Mouse (Mus musculus) adrenal gland, postnatal 36 days (tissue): ENCODE data around the gene Synj1. TPM values are rescaled to one million over a fixed set of nuclear protein-coding genes. Genes with fewer than 3 reads are reported as not detected.

Source experiments
- DNase-seq, 2 experiments: peaks; one replicate each; pipeline ENCODE4 v3.0.0; 2021; ENCODE audit warnings: mixed read lengths in 1 of 2
- long read RNA-seq, 2 experiments: library from polyadenylated mRNA; stranded (forward); transcript quantifications; one replicate each; pipeline ENCODE4 v2.0.0; 2021; ENCODE audit warnings: borderline sequencing depth in 2 of 2
- total RNA-seq, 2 experiments: library from RNA; stranded (reverse); gene quantifications; 2 replicates each; pipeline ENCODE4 v1.2.3; 2021

The Synj1 gene
- total RNA-seq, result 10 to 100 TPM; 43.0 to 61.4 TPM
- long read RNA-seq, experiment 1, partial matches to known transcripts, result 1 of 2 reads
- long read RNA-seq, experiment 1, other reads (novel, unspliced or antisense), result 1 of 2 reads
- long read RNA-seq, experiment 2, partial matches to known transcripts, result 0 of 1 reads
- long read RNA-seq, experiment 2, other reads (novel, unspliced or antisense), result 1 of 1 reads

- DNase-seq, result peak; percentile 95
Measured at GRCm38 (mm10) chr16:91011021-91011683, at the start of gene Synj1. Gene Synj1 (minus strand): TSS chr16:91011308.

- no peak for DNase-seq
Measured at GRCm38 (mm10) chr16:91057741-91058140, 46.6 kb upstream of the Synj1 start.

GRCm38 (mm10) chr16:91057261-91057660, 46.2 kb upstream of the Synj1 start:
- no peak for DNase-seq

DNA sequence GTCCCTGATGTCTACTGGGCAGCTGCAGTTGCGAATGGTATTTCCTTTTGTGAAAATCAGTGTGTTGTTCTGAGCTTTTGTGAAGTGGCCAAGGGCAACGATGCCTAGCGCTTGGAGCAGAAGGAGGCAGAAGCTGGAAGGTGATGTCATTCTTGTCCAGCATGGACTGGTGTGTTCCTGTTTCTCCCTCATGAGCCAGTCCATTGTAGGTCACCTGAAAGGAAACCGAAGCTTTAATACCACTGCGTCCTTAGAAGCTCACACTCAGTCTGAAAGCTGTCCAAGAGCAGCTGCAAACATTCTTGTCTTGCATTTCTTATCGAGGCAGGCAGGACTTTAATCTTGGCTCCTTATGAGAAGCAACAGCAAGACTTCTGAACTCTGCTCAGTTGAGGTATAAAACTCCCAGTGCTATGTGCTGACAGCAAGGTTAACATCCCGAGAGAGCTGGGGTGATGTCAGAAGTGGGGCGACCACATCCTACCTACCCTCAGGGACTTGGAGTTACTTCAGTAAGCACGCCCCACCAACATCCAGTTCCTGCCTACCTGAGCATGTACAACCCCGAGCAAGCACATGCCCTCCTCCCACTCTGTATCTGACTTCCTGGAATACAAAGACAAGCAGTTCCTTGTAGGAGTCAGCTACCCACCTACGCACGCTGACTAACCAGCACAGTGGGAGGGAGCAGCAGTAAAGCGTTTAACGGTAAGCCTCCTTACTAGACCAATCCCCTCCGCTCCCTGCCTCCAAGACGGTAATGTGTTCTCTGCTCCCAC, 45.1 kb upstream of the Synj1 start:
- DNase-seq, result no peak

GRCm38 (mm10) chr16:91055150-91055549, 44.0 kb upstream of the Synj1 start:
- DNase-seq, result no peak

GRCm38 (mm10) chr16:91053599-91053998, 42.5 kb upstream of the Synj1 start:
- DNase-seq, result no peak

DNA sequence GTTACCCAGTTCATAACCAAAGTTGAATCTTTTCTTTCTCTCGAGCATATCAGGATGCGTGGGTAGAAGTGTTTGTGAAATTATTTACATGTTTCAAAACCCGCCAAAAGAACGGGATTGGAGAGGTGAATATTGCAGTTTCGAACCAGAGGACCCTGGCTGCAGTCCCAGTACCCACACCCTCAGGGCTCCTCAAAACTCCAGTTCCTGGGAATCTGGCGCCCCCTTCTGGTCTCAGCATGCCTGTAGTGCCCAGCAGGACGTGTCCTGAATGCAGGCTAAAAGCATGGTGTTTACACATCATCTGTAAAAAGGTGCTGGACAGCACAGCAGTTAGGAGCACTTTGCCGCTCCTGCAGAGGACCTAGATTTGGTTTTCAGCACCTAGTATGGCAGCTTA, 34.4 kb upstream of the Synj1 start:
- peak; percentile 37 to 68 for DNase-seq

- peak; percentile 99 for DNase-seq
Measured at GRCm38 (mm10) chr16:91044270-91045182, 33.4 kb upstream of the Synj1 start, which contains the start of gene Paxbp1. Gene Paxbp1 (minus strand): TSS chr16:91044543.

GRCm38 (mm10) chr16:91043461-91044248, 32.5 kb upstream of the Synj1 start:
- DNase-seq, result peak; percentile 51 to 71

- peak; percentile 12 to 27 for DNase-seq
Measured at GRCm38 (mm10) chr16:91042640-91043039, 31.5 kb upstream of the Synj1 start.

DNA sequence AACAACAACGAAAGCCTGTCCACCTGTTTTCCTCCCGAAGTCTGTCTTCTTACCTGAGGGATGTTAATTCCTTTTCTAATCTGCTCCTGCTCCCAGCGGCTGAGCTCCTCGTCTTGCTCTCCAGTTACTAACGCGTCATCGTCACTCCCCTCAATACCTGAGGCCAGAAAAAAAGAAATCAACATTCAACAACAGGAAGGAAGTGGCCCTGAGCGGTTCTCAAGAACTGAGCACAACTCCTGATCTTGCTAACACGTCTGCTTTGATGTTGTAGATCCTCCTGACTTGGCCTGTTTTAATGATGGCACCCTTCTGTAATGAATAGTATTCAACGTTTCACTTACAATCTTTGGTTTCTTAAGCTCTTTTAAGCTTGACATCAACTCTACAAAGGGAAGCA, 24.8 kb upstream of the Synj1 start:
- no peak for DNase-seq

- no peak for DNase-seq
Measured at GRCm38 (mm10) chr16:91030751-91031150, 19.6 kb upstream of the Synj1 start.

- DNase-seq, result no peak
Measured at GRCm38 (mm10) chr16:91029901-91030300, 18.8 kb upstream of the Synj1 start.

DNA sequence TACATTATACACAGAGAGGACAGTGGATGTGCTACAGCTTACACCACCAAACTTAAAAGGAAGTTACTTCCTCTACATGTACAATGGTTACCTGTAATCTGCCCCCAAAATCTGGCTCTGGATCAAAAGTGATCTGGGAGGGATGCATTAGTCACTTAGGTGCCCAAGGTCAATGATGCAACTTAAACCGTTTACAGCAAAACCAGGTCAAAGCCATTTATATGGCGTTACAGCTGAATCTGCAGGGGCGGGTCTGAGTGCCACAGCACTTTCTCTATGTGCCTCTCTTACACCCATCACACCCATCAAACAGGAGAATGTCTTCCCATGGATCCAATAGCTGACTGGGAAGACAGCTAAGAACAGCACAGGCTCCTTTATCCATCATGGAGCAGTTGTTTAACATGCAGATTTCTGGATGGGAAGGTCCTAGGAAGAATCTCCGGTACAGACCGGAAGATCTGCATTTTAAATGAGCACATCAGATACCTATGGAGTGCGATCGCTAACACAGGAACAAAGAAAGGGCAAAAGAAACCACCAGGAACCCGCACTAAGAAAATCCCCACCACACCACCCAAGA, 18.1 kb upstream of the Synj1 start:
- no peak for DNase-seq

- DNase-seq, result no peak
Measured at GRCm38 (mm10) chr16:91026290-91026689, 15.2 kb upstream of the Synj1 start.

DNA sequence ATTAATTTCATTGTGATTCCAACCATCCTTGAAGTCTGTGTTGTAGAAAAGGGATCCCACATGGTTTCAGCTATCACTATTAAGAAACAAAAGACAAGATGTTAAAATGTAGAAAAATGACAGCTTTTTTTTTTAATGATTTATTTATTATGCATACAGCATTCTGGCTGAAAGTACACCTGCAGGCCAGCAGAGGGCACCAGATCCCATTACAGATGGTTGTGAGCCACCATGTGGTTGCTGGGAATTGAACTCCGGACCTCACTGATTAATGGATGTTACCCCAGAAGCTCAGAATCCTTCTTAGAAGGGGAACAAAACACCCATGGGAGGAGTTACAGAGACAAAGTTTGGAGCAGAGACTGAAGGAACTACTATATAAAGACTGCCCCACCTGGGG, 12.3 kb upstream of the Synj1 start:
- DNase-seq, result peak in 1 of 2 experiments; percentile 42

DNA sequence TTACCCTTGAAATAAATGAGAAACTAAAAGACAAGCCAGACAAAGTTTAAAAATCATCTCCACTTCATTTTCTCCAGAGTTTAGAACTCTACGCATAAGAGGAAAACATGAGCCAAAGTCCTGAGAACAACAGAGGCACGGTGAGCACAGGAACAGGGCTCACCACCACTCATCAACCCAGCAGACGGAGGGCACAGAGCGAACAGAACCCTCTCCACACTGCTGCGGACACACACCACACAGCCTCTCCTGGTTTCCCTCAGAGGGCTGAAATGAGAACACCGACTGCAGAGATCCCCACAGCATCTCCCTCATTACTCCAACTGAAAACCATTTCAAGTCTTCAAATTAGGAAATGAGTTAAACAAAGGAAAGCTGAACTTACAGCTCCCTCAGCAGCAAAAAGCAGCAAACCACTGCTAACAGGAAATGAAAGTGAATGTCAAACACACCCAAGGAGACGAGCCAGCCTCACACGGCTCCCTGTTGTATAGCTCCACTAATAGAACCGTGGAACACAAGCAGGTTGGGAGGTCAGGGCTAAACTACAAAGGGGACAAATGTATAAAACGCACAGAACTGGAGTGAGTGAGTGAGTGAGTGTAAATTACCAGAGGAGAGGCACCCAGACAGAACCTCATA, 9.9 kb upstream of the Synj1 start:
- DNase-seq, result no peak

DNA sequence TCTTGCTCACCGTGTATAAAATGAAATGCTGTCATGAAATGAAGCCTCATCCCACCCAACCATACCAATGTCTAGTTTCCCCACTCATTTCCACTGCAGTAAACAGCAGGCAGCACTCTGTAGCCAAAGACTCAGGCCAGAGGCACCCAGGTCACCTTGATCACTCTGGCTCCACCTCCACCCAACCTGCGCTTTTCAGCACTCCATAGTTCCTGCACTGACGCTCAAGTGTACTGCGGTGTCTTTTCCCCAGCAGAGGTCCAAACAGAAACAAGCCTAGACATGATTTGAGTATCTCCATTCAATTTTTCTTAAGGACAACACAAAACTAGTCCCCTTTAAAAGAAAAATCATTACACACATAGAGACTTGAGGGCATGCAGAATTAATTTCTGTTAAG, 8.4 kb upstream of the Synj1 start:
- DNase-seq, result no peak

DNA sequence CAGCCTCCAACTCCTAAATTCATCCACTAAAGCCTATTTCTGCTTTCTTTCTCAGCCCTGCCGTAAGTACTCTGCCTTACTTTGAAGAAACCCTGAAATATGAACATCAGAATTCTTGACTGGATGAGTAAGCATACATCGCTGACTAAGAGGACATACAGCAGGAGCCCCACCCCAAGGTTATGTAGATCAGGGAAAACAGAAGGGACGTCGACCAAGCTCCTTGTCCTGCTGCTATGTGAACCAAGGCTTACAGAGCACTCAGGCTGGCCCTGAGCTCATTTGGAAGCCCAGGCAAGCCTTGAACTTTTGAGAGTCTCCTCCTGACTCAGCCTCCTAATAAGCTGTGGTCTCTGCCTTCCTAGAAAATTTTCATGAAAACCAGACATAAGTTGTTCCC, 4.7 kb upstream of the Synj1 start:
- peak; percentile 29 to 35 for DNase-seq

DNA sequence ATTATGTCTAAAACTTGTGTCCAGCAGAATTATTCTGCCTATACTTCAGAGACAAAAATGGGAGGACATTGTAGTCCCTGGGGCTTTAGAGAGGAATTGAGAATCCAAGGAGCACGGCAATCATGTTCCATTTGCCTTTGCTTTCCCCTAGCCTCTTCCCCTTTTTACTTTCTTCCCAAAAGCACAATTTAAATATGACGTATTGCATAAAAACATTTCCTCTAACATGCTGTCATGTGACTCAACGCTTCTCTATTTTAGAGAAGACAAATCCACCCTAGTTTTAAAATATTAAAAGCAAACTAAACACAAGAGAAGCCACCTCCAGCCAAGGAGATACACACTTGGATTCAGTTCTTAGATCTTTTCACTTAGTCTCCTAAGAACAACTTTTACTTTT, 739 bp upstream of the Synj1 start:
- no peak for DNase-seq
